Mouse (Mus musculus) adrenal gland, adult 2 months (tissue): Measurements from ENCODE around the gene Pde9a. TPM values are rescaled to one million over a fixed set of nuclear protein-coding genes. Genes with fewer than 3 reads are reported as not detected.

Experiments
- DNase-seq: peaks from one replicate; pipeline ENCODE4 v3.0.0; 2021
- polyA plus RNA-seq: library from polyadenylated mRNA; depleted of rRNA; stranded (reverse); fragments of >200 nt; gene quantifications from 2 replicates; pipeline ENCODE4 v1.2.3, GENCODE M21; 2012
- total RNA-seq, 2 experiments: library from RNA; stranded (reverse); gene quantifications; 2 replicates each; pipeline ENCODE4 v1.2.3; 2021

Pde9a gene
- total and polyA plus RNA-seq, 3 experiments, result 1.9 to 3.4 (median 2.5) TPM

DNA sequence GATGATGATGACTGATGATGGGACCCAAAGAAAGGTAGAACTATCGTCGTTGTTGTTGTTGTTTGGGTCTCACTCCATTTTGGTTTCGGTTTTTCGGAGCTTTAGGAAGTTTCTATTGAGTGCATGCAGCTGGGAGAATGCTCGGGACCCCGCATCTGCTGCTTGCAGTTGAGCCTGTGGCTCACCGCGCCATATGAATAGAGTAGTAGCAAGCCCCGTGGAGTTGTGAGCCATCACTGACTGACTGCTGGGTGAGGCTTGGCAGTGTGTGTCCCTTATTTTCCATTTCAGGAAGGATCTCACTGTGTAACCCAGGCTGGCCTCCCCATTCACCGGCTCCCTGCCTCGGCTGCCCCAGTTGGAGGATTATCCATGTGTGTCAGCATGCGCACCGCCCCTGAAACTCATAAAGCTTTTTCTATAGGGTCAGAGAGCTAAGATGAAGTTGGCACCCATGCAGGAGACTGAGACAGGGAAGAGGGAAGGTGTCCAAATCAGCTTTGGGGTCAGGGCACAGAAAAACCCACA lies 47.5 kb downstream of the Pde9a start:
- DNase-seq, result no peak

DNA sequence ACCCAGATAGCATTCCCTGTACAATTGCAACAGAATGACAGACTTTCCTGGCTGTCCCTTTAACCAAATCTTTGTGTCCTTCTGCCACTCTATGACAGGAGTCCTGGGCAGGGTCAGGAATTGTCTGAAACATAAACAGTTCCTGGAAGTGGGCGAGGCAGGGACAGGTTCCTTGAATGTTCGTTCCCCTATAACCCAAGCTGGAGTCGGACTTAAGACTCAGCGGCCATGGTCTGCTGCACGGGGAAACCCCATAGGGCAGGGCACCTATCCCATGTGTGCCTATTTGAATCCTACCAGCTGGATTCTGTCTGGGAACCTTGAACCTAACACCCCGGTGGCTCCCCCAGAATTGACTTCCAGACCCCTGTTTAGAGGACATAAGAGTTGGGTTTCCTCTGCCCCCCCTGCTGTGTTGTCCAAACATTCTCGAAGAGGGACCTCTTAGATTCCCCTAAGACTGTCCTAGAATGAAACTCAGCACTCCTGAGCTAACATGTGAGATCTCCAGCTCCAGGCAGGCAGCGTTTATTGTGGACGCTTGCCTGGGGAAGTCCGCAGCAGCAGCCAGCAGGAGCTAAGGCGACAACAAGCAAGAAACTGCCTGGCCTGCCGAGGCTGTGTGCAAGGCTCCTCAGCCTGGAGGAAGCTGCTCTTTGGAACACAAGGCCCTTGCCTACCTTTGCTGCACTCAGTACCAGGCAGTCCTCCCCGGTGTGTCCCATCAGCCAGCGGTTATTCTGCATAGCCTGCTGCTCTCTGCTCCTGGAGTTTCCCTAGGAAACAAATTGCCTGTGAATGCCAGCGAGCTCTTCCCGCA lies 48.2 kb downstream of the Pde9a start:
- DNase-seq, result no peak

- DNase-seq, result no peak
Observed at GRCm38 (mm10) chr17:31434825-31435325, 48.9 kb downstream of the Pde9a start.

DNA sequence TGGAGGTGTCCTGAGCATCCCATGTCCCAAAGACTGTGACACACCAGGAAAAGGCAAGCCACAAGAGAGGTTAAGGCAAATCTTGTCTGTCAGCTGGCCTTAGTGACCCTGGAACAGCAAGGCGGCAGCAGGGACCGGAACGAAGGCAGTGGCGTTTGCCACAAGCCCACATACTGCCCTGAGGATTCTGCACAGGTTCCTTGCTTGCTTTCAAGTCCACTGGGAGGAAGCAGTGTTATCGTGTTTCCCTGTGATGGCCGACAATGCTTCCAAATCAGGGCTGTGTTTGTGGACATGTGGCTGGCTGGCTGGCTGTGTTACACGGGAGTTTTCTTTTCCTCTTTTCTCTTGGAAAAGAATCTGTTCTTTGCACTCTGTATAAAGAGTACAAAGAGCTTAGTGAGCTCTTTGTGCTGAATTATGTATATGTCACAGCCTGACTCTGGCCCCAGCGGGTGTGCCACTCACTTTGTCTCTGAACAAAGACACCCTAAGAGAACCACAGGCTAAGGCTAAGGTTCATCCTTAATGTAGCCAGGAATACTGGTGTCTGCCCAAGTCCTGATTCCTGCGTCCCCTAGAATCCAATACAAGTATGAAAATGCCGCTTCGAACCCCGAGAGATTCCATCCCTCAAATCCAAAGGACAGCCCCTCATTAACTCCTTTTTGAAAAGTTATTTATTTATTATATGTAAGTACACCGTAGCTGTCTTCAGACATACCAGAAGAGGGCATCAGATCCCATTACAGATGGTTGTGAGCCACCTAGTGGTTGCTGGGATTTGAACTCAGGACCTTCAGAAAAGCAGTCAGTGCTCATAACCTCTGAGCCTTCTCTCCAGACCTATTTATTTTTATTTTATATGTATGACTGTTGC lies 50.2 kb downstream of the Pde9a start:
- DNase-seq, result no peak

- no peak for DNase-seq
Observed at GRCm38 (mm10) chr17:31436814-31437406, 50.9 kb downstream of the Pde9a start.

- DNase-seq, result no peak
Observed at GRCm38 (mm10) chr17:31437482-31437881, 51.5 kb downstream of the Pde9a start.

- no peak for DNase-seq
Observed at GRCm38 (mm10) chr17:31439978-31440377, 54.0 kb downstream of the Pde9a start.

DNA sequence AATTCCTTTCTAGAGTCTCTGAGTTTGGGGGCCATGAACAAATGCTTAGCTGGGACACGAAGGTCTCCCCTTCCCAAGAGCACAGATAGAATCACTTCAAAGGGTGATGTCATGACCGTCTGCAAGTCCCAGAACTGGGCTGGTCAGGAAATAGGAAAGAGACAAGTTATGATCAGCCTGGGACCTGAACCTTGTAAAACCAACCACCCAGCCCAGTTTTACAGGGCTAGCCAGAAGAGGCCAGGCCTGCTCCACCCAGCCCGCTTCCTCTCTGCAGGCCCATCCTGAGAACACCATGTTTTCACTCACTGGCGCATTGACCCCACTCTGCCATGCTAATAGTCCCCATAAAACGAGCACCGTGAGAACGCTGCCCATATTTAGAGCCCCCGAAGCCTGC lies 56.5 kb downstream of the Pde9a start:
- no peak for DNase-seq

DNA sequence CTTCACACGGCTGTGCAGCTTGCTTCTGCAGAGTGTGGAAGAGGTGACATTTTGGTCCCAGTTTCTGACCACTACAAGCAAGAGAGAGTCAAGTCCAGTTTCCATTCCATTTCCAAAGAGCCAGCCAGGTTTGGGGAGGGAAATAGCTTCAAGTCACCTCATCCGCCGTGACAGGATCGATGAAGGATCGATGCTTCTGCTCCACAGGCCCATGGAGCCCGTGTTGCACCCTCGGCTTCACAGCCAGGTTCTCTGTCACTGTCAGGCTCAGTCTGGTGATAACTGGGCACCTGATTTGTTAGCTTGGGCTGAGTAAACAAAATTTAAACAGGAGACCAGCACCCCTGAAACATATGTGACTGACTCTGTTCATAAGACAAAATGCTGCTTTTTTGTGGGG lies 58.2 kb downstream of the Pde9a start:
- no peak for DNase-seq

DNA sequence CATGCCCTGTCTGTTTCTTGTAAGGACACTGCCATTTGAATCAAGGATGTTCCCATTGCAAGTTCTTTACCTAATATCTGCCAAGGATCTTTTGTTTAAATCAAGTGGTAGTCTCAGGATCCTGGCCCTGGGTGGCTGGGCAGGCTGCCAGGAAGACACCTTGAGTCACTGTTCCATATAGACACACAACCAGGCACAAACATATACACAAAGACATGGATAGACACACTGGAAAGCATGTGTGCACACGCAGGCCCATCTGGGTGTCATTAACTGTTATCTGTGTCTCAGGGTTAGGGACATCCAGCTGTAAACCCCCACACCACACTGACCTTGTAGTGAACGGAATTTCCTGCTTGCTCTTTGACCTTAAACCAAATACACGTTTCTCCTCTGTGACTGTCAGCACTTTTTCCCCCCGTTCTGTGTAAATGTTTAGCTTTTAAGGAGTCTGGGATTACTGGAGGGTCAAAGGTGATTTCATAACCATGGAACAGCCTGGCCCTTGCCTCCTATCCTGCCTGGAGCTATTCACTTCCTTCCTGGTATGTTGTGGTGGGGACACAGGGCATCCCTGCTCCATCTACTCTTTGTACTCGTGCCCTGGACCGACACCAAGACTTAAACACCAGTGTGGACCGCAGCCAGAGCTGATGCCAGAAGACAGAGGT lies 59.2 kb downstream of the Pde9a start:
- no peak for DNase-seq

DNA sequence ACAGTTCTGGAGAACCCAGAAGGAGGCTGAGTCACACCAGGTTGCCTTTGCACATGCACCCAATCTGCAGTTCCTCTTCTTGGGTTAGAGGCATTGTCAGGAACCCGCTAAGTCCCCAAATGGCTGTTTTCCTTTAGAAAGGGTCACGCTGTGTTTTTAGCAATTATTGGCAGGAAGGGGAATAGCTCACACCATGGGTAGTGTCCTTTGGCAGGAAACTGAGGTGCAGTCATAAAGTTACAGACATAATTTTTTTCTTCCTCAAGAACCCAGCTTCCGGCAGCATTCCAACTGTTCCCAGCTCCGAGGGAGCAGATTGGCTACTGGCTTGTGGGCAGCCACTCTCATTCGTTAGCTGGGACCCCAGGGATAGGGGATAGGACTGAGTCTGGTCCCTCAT lies 61.8 kb downstream of the Pde9a start:
- no peak for DNase-seq

- DNase-seq, result no peak
Observed at GRCm38 (mm10) chr17:31448519-31448918, 62.5 kb downstream of the Pde9a start.

DNA sequence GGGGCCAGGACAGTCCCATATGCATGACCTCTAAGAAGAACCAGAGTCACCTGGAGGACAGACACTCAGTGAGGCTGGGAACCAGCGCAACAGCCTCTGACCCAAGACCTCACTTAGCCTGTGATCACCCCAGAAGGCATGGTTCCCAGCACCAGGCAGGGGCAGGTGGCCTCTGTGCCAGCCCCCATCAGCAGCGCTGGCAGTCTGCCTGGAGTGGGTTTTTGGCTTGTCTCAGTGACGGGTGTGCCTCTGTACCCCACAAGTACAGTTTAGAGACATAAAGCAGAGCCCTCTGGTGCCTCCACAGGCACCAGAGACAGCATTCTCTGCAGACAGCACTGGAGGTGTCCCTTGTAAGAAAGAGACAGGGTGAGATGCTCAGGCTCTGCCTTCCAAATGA lies 64.2 kb downstream of the Pde9a start:
- DNase-seq, result no peak

DNA sequence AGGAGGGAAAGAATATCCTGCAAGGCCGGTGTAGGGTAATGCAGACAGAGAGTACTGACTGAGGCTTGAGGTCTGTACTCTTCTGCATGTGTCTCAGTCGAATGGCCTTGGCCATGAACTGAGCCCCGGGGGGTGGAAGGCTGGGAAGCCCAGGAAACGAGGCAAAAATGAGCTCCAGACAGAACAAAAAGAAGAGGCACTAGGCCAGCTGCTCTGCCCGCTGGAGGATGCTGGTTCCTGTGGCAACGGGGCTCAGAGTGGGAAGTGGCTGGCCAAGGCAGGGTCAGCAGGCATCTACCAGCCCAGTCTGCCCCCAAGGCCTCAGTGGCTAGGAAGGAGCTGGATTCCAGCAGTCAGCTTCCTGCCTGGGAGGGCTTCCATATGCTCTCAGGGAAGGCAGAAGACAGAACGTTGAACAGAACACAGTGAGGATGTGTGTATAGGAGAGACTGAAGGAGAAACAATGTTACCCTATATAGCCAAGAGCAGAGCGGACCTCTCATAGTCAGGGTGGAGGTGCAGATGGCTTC lies 65.2 kb downstream of the Pde9a start:
- DNase-seq, result peak; percentile 72

- no peak for DNase-seq
Observed at GRCm38 (mm10) chr17:31452816-31453215, 66.8 kb downstream of the Pde9a start.

DNA sequence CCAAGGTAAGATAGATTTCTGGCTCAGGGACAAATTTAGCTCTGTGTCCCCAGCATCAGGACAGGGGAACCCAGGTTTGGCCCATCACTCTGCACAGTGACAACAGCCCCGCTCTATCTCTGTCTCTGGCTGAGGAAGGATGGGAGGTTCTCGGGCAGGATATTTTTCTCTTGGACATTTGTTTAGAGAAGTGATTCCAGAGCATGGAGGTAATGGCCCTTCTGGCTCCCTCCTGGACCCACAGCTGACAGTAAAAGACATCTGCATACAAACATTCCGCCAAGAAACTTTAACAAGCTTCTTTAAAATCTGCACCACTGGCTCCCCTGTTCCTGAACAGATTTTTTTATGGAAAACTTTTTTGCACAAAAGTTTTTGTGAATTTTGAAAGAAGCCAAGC lies 67.5 kb downstream of the Pde9a start:
- DNase-seq, result no peak

DNA sequence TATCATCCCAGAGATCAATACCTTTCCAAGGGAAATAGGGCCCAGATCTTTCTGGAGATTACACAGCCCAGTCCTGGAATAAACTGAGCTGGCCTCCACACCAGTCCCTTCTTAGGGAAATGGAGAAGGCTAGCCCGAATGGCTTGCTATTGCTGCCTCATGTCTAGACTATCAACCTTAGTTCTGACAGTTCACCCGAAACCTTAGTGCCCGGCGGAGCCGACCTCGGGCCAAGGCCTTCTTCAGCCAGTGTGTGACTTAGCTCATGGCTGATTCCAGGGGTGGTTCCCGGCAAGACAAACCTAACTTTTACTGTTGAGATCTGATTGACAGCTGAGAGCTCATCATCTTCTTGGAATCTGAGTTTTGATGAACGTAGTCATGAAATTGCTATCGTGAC lies 68.0 kb downstream of the Pde9a start:
- peak; percentile 60 for DNase-seq

DNA sequence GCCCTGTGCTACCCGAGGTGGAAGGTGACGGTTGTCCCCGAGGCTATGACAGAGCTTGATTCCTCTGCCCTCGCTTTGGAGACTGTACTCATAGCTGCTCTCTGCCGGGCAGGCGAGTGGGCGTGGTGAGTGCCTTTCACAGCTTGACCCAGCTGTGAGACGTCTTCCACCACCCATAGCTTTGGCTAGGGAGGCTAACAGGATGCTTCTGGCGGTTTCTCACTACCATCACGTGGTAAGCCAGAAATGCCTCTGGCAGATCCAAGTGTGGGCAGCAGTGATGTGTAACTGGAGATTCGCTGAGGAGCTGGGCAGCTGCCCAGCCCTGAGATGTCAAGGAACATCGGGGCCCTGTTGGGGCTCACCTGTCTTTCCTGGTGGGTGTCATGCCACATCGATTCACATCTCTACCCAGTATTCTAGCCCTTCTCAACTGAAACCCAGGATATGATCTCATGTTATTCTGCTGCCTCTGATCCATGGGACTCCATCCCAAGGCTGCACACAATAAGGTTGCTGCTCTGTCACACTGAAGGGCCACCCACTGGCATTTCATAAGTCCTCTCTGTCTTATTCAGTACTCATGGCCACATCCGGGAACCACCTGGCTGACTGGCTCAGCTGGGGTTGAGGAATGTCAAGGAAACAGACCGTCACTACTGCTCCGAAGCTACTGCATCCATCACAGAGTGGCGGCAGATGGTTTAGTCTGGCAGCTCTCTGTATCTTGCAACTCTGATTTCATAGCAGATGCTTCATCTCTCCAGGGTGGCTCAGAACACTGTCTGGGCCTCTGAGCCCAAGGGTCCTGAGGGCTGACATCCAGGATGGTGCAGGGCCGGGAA lies 70.9 kb downstream of the Pde9a start:
- DNase-seq, result peak; percentile 66

DNA sequence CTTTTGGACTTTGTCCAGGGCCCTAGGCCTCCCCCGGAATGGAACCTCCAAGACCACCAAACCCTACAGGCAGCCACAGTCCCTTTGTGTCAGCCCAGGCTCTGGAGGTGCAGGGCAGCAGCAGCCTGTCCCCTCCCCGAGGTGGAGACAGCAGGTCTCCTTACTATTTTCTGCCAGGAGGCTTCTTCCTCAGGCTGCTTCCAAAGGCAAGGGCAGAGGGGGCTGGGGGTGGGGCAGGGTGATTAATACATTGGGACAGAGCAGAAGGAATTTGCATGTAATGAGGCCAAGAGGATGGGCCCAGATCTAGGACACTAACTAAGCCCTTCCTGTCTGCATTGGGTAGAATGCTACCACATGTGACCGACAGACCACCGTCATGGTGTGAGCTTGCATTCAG lies 74.4 kb downstream of the Pde9a start:
- no peak for DNase-seq

DNA sequence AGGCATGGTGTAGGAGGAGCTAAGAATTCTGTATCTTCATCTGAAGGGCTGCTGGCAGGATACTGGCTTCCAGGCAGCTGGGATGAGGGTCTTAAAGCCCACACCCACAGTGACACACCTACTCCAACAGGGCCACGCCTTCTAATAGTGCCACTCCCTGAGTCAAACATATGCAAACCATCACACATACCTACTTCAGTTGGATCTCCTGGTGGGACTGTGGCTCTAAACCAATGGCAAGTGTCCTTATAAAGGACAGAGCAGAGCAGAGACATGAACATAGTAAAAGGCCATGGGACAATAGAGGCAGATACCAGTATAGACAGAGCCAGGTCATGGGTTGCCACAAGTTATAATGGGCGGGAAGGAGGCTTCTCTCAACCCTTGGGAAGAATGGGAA lies 76.5 kb downstream of the Pde9a start:
- DNase-seq, result no peak

GRCm38 (mm10) chr17:31466854-31467253 lies 80.8 kb downstream of the Pde9a start:
- no peak for DNase-seq
